Mouse (Mus musculus) neutrophil, adult 5-6 weeks (primary cell): ENCODE results near the gene Atp2b4. TPM values are rescaled to one million over a fixed set of nuclear protein-coding genes. Genes with fewer than 3 reads are reported as not detected.
"Not testable (repeated sequence)": the region's sequence is repeated elsewhere in the genome, so short reads cannot be mapped to it uniquely, and the experiment has no call there.

Experiments
- ATAC-seq: fragments of 151-379, 151-347 bp; 2 replicates; pipeline ENCODE4 v1.8.0; 2017; ENCODE audit warnings: mild to moderate bottlenecking, moderate TSS enrichment; ENCODE audit not compliant: insufficient number of reproducible peaks, poor library complexity, low FRiP score, severe bottlenecking; ENCODE audit errors: extremely low read depth
- total RNA-seq: library from RNA; stranded (forward); fragments of 200-1000 nt; gene quantifications from 2 replicates; pipeline ENCODE4 v1.2.3, GENCODE M21; 2017

The Atp2b4 gene
- total RNA-seq, 1 experiment from 2014 or later = 1.4 TPM

- no peak for ATAC-seq
Observed at GRCm38 (mm10) chr1:133712288-133713008, 88.4 kb downstream of the Atp2b4 start.

- ATAC-seq = no peak
Observed at GRCm38 (mm10) chr1:133711376-133711775, 89.5 kb downstream of the Atp2b4 start.

DNA sequence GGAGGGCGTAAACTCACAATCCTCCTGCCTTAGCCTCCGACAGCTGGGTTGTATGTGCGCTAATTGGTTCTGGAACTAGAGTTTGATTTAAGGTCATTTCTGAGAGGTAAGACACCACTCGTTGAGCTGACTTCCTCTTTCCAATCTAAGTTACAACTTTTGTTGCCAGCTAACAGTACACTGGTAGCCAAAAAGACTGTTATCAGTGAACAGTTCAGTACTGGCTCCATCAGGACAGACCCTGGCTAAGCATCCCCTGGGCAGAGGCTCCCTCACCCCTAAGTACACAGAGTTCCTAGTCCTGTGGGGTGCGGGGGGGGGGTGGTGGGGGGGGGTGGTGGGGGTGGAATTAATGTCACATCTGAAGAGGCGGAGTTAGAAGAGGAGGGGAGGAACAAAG, 89.9 kb downstream of the Atp2b4 start:
- ATAC-seq = no peak

DNA sequence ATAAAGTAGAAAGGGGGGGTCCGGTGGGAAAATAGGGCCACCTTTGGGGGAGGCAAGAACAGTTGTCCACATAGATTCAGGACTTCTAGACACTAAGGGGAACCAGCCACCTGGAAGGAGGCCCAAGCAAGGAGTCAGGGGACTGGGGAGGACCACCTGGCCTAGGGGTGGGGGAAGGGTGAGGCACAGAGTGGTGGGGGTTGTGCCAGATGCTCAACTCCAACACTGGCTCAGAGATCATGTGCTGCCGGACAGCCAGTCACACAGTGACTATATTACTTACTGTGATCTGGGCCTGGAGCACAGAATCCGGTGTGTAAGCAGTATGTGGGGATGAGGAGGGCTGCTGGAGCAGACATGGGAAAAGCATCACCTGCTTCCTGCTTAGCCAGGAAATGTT, 91.5 kb downstream of the Atp2b4 start:
- ATAC-seq = no peak

- not testable (repeated sequence) for ATAC-seq
Observed at GRCm38 (mm10) chr1:133701824-133702223, 99.0 kb downstream of the Atp2b4 start.

DNA sequence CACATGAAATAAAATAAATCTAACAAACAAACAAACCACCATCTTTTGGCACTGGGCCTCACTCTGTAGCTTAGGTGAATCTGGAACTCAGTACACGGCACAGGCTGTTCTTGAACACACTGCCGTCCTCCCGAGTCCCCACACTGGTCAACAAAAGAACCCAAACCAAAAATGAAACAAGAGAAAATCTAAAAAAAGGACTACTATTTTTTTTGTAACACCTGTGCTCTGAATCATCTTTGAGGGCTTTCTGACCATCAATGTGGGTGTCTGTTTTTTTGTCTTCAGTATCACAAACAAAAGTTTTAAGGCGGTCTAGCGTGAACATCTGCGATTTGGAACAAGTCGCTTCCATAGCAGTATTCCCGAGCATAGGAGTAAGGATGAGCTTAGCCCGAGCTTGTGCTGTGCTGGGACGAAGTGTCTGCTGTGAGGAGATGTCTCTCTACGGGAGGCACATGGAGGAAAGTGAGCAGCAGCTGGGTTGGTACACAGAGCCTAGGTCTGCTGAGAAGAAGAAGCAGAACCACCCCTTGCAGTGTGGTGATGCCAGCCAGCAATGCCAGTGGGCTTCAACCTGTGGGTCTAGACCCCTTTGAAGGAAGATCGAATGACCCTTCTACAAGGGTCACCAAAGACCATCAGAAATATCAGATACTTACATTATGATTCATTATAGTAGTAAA, 102.8 kb downstream of the Atp2b4 start:
- ATAC-seq = no peak

GRCm38 (mm10) chr1:133695901-133696300, 104.9 kb downstream of the Atp2b4 start:
- no peak for ATAC-seq

DNA sequence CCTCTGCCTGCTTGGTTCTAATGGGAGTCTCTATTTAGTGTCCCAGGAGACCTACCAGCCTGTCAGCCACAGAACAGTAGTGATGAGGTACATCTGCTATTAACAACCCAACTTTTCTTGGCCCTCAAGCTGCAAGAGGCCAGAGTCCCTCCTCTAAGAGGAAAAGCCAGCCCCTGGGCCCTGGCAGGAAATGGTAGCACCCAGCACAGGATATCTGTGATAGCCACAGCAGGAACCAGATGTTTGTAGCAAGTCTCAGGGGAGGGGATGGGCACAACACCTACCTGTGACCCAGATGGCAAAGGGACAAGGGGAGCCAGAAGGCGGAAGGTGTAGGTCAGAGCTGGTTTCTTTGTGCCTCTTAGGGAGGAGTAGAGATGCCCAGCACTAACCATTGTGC, 106.0 kb downstream of the Atp2b4 start:
- peak; percentile 80 for ATAC-seq

- no peak for ATAC-seq
Observed at GRCm38 (mm10) chr1:133694301-133694700, 106.5 kb downstream of the Atp2b4 start.

- no peak for ATAC-seq
Observed at GRCm38 (mm10) chr1:133693536-133694114, 107.2 kb downstream of the Atp2b4 start.

GRCm38 (mm10) chr1:133692195-133692594, 108.6 kb downstream of the Atp2b4 start:
- ATAC-seq = no peak

DNA sequence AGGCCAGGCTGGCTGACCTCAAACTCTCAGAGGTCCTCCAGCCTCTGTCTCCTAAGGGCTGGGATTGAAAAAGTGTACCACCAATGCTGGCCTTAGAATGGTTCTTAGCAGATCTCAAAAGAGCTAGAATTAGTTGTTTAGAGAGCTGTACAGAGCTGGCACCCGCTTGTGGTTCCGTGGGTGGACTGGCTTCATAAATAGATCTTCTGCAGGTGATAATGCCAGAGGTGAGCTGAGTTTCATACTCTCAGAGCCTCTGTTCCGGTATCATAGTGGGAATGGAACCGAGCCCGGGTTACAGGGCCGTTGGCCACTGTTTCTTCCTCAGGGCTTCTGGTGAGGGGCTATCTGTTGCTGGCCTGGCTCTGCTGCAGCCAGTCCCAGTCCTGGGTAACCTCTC, 109.8 kb downstream of the Atp2b4 start:
- no peak for ATAC-seq

- ATAC-seq = peak; percentile 74
Observed at GRCm38 (mm10) chr1:133689897-133690296, 110.9 kb downstream of the Atp2b4 start, which contains the start of gene Lax1. Lax1 (minus strand) TSS chr1:133690108.

DNA sequence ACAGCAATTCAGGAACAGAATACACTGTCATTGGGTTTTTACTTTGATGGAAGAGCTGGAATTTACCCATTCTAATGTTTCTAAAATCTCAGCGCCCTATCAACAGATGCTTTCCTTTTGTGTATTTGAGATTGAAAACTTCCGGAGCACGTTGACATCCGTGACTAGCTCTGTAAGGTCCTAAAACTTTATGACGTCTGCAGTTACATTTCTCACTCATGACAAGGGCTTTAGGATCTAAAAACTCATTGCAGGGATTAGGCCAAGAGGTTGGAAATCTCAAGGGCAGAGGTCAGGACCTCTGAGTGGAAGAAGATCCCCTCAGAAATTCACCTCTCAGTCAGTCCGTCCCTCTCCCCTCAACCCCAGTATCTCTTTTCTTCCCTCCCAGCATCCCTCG, 112.5 kb downstream of the Atp2b4 start:
- no peak for ATAC-seq

GRCm38 (mm10) chr1:133685749-133686519, 114.9 kb downstream of the Atp2b4 start:
- no peak for ATAC-seq

DNA sequence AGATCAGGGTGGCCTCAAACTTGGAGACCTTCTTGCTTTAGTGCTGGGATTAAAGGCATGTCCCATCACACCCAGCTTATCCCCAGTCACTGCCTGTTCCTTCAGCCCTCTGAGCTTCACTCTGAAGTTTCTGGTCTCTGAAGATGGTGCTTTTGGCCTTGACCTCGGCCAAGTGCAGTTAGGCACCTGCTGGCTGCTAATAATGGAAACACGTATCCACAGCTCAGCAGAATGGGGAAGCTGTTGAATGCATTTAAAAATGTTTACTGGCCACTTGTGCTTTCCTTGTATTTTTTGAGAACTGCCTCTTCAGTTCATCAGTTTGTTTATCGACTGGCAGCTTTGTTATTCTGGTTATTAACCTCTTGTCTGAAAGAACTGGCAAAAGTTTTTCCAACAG, 129.0 kb downstream of the Atp2b4 start:
- no peak for ATAC-seq

DNA sequence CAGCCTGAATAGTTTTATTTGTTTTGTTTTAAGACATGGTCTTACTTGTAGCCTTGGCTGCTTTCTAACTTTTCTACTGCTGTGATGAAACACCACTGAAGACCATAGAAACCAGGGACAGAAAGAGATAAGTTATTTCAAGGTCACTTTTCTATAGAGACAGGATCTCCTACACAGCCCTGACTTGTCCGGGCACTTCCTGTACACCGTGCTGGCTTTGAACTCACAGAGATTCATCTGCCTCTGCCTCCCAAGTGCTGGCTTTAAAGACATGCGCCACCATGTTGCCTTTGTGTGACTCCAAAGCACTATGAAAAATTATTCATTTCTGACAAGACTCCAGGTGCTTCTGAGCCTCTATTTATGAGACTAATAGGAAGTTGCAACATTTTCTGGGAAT, 129.6 kb downstream of the Atp2b4 start:
- no peak for ATAC-seq

DNA sequence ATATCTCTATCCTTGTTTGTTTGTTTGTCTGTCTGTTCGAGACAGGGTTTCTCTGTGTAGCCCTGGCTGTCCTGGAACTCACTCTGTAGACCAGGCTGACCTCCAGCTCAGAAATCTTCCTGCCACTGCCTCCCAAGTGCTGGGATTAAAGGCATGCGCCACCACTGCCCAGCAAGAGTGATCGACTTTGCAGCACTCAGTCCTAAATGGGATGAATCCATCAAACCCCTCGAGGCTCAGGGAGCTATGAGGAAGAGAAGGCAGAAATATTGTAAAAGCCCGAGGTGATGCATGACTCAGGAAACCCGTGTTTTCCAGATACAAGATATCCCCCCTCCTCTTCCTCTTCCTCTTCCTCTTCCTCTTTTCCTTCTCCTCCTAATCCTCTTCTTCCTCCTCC, 130.1 kb downstream of the Atp2b4 start:
- ATAC-seq = no peak

DNA sequence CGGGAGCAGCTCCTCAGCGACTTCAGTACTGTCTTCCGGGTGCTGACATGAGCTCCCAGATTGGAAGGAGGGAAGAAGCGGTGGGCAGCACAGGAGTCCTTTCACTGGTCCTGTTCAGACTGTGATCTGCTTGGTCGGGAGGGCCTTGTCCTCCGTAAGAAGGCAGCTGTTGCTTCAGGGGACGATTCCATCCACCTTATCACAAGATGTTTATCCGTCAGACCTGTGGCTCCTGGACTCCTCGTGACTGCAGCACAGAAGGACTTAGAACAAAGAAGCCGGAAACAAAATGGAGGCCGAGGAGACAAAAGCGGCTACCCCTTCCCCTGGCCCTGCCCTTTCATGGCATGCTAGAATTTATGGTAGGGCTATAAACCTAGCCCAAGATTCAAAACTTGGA, 130.7 kb downstream of the Atp2b4 start:
- ATAC-seq = no peak
